Mouse (Mus musculus): ENCODE data around the gene Vwa3b. TPM values are rescaled to one million over a fixed set of nuclear protein-coding genes. Genes with fewer than 3 reads are reported as not detected.

The Vwa3b gene
- total RNA-seq (2021) = 1 to 10 TPM; 1.7 to 2.1 TPM

DNA sequence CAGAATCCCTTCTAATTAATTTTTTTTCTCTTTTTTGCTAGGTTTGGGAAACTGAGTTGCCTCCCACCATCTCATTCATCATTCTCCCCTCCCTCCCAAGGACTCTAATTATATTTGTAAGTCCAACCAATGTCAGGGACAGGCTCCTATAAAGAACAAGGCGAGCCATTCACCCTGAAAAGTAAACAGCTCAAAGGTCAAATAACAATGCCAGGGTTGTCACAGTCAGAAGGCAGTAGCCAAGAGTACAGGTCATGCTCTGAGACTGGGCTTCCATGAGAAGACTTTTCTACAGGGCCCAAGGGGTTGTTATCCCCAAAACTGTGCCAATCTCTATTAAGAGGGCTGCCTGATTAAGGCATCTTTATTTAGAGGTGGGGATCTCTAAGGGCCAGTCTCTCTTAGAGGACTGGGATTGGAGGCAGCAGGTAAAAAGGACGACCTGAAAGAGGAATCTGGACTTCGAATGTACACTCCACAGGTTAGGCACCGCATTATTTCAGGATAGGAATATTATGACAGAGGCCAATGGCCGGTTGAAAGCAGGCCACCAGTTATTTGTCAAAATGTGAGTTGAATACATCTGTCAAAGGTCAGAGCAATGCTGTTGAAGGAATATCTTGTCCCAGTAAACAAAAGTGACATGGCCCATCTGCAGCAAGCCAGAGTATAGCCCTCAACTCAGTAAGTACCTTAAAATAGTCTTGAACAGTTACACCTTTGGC, at the start of gene Vwa3b:
Gene Vwa3b (plus strand): TSS at position 635 of the 725 bp plus-strand sequence.
- intact Hi-C loops (cut with DNase I) = no loop called here
- no peak for DNase-seq (ENCODE audit: low spot score in 2 of 2)

DNA sequence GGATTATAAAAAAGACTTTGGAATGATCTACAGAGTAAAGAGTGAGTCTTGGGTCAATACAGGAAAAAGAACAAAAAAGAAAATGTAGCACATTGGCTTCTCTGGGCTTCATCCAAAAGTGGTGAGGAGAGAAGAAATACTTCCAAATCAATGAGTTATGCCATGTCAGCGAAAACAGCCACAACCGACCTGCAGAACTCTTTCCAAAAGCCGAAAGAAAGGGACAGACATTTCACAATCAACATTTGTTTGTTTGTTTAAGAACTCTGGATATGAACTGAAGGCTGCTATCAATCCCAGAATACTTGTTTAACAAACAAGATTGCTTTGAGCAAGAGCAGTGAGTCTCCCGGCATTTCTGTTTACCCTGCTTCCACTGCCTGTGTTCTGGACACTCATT, 49.6 kb upstream of the Vwa3b start:
- intact Hi-C loops (cut with DNase I) = no loop called here
- DNase-seq (ENCODE audit: low spot score in 2 of 2) = no peak

DNA sequence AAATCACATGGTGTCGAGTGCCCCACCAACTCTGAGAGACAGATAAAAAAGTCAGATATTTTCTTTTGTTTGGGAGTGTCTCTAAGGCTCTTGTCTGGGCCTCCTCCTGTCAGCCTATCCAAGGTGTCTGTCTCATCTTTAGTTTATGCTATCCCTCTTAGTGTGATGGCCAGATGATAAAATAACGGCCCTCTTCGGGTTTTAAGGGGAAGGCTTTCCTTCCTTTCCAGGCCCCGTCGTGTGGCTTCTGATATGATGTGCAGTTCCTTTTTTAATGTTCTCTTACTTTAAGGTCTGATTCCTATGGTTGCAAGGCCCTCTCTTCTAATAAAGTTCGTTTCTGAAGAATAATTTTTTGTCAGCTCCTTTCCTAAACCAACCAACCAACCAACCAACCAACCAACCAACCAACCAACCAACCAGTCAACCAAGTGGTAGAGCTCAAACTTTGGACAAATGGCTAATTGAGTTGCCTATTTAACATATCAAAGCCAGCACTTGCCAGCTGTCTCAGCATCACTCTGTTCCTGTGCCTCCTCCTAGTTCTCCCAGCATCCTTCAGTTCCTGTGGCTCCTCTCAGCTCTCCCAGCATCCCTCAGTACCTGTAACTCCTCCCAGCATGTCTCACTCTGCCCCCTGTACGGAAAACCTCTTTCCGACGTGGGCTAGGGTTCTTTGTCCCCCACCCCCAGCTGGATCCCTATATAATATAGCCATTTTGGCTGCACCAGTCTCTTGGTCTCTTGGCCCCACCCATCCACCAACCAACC, 44.0 kb upstream of the Vwa3b start:
- DNase-seq (ENCODE audit: low spot score in 2 of 2) = no peak
- intact Hi-C loops (cut with DNase I) = no loop called here

DNA sequence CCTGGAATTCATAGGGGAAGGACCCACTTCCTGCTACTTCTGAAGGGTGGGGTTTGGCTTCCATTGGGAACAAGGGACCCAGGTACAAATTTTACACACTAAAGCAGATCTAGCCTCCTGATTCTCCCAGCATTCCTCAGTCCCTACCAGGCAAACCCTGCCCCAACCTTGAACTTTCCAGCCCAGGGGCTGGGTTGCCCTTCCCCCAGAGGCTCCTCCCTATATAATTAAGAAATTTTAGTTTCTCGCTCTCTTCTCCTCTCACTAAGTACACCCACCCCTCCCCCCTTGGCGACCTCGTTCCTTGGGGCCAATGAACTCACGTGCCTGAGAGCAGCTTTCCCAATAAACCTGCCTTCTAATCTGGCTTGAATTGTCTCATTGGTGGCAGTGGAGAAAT, 42.6 kb upstream of the Vwa3b start:
- intact Hi-C loops (cut with DNase I) = no loop called here
- no peak for DNase-seq (ENCODE audit: low spot score in 2 of 2)

DNA sequence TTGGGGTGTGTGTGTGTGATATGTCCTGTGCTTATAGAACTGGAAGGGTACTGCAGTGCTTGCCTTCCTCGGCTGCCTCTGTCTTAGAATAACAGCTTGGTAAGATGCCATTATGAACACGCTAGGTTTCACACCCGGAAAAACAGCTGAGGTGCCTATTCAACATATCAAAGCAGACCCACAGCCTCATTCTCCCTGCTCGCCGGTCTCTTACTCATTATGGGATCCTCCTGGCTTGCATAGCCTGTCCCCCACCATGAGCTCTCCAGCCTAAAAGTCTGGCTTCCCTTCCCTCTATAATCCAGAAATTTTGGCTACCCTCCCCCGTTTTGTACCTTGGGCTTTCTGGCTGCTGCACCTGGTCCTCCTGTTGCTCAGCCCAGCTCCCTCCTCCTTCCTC, 42.0 kb upstream of the Vwa3b start:
- no peak for DNase-seq (ENCODE audit: low spot score in 2 of 2)
- intact Hi-C loops (cut with DNase I) = no loop called here

DNA sequence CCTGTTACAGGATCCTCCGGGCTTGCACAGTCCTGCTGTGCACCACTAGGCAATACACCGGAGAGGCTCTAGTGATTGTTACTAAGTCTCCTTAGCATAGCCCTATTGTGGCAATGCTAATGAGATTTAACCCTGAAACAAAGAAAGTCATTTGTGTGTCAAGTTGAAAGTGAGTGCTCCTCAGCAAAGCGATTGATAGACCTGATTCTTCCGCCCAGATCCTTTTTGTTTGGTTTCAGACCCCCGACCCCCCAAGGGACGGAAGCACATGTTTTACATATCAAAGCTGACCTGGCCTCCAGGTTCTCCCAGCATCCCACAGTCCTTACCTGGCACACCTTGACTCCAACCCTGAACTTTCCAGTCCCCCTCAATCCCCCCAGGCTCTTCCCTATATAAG, 40.5 kb upstream of the Vwa3b start:
- intact Hi-C loops (cut with DNase I) = no loop called here
- DNase-seq (ENCODE audit: low spot score in 2 of 2) = no peak

DNA sequence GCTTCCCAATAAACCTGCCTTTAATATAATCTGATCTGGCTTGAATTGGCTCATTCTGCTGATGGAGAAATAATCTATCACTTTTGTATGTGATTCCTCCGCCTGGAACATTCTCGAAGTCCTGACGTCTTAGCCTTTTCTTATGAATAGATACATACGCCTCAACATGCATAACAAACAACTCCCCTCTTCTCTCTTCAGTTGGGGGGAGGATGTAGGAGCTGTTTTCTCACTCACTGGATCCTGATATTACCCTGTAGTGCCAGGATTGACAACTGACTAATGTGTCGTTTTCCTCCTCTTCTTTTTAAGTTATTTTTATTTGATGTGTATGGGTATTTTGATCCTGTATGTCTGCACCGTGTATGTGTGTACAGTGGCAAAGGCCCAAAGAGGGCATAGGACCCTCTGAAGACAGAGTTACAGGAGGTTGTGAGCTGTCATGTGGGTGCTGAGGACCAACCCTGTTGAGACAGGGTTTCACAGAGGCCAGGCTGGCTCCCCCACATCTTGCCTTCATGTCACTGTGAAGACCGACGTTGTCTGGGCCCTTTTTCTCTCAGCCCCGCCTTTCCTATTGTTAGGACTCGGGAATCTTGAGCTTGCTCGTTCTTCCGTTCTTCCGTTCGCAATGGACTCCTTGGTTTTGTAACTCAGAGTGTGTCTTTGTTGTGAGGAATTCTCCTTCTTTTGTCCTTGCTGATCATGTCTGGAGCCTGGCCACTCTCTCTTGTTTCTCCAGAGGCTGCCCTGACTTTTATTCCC, 39.8 kb upstream of the Vwa3b start:
- DNase-seq (ENCODE audit: low spot score in 2 of 2) = no peak
- intact Hi-C loops (cut with DNase I) = no loop called here

DNA sequence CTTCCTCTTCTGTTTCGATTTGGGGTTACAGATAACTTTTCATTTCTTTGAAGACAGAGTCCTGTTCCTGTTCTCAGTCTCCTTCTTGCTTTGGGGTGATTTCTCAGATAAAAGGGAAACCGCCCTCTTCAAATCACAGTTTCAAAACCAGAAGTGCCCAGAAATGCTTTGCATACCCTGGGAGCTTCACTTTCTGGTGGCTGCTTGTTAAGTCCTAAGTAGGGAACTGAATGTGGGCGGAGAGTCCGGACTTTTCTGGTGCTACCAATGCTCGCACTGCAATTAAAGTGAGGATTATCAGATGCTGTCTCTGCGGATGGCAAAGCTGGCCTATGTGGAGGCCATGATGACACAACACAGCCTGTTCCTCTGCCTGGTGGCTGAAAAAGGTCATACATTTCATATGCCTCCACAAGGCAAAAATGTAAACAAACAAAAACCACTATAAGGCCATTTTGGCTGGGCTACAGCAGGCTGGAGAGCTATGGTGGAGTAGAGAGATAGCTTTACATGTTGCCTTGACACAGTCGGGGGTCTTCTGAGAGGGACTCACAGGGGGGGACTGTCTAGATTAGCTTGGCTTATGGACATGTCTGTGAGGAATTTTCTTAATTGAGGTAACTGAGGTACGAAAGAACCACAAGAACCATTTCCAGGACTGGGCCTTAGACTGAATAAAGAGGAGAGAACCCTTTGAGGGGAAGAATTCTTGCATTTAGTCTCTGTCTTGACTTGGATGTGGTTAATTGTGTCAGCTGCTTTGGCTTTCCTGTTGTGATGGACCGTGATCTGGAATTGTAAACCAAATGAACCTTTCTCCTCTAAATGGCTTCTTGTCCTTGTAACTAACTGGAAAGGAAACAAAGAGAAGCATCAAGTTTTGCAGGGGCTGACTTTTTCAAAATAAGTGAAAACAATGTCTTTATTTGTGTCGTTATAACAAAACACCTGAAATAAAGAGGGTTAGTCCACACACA, 38.9 kb upstream of the Vwa3b start:
- intact Hi-C loops (cut with DNase I) = no loop called here
- peak in 1 of 2 experiments; percentile 24 for DNase-seq (ENCODE audit: low spot score in 2 of 2)

DNA sequence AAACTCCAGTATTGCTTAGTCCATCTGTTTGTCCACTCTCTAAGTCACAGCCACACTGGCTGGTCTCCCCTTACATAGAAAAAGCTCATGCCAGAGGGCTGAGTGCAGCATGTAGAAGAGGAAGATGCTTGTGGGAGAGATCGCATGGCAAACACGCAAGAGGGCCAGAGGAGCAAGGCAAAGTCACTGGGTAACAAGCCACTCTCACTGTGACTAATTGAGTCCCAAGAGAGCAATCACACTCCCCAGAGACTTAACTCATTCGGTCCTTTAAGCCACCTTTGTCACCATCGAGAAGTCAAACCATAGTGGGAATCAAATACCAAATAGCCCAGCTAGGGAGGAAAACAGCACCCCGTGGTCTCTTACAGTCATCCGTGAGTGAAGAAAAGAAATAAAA, 38.2 kb upstream of the Vwa3b start:
- no peak for DNase-seq (ENCODE audit: low spot score in 2 of 2)
- intact Hi-C loops (cut with DNase I) = no loop called here

DNA sequence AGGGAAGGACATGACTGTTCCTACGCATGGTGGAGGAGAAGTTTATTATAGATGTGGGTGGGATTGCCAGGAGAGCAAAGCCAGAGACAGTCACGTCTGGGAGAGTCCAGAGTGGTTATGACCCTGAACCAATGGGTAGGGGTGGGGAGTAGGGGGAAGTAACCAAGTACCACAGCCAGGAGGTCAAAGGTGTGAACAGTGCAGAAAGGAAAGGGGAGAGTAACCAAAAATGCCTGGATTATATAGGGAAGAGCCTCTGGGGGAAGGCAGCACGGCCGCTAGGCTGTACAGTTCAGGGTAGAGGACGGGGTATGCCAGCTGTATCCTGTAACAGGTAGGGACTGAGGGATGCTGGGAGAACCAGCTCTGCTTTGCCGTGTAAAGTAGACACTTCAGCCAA, 37.8 kb upstream of the Vwa3b start:
- intact Hi-C loops (cut with DNase I) = no loop called here
- DNase-seq (ENCODE audit: low spot score in 2 of 2) = no peak

DNA sequence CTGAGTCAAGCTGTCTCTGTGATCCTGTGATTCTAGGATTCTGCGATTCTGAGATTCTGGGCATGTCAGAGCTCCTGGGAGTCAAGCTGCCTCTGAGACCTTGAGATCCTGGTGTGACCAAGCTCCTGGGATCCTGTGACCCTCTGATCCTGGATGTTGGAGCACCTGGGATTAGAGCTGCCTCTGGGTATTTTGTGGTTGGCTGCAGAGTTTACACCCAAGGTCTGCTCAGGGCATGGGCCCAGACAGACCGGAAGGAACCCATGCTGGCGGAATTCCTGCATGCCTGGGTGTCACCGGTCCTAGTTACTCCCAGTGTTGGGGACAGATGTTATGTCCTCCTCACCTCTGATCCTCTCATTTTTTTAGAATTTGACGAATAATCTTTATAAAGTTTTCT, 32.1 kb upstream of the Vwa3b start:
- intact Hi-C loops (cut with DNase I) = no loop called here
- no peak for DNase-seq (ENCODE audit: low spot score in 2 of 2)

DNA sequence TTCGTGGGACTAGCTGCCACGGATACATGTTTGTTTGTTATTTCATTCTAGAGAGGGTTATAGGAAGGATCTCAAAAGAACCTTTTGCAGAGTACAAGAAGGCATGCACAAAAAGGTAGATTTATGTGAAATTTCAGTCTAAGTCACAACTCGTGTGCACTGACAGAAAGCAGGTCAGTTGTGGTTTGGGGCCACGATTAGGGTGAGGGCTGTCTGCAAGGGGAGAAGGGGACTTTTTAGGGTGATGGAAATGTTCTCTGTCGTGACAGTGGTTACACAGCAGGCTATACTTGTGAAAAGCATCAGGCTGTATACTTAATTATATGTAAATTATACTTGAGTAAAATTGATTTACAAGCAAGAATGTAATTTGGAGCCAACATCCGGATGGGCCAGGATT, 30.6 kb upstream of the Vwa3b start:
- intact Hi-C loops (cut with DNase I) = no loop called here
- DNase-seq (ENCODE audit: low spot score in 2 of 2) = no peak

DNA sequence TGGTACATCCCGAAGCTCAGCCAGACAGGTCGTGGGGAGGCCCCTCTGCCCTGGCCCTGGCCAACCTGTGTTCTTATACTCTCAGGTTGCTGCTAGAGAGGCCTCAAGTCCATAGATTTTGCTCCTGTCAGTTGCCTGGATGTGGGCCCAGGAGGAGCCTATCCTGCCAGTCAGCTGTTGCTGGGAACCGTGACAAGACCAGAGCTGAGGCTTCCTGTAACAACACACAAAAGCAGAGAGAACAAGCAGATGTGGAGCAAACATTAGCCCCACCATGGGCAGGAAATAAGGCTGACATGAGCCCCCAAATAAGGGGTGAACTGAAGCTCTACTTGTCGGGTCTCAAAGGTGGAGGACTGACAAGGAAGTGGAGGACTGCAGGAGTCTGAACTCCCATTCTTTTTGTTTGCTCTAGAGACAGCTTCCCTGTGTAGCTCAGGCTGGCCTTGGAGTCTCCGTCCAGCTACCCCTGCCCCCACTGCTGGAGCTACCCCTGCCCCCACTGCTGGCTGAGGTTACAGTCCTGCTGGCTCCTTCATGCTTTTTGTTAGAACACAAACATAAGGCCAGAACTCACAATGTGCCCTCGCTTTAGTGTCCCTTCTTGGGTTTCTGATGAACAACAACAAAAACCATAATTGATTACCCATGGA, 29.7 kb upstream of the Vwa3b start:
- intact Hi-C loops (cut with DNase I) = no loop called here
- DNase-seq (ENCODE audit: low spot score in 2 of 2) = no peak

DNA sequence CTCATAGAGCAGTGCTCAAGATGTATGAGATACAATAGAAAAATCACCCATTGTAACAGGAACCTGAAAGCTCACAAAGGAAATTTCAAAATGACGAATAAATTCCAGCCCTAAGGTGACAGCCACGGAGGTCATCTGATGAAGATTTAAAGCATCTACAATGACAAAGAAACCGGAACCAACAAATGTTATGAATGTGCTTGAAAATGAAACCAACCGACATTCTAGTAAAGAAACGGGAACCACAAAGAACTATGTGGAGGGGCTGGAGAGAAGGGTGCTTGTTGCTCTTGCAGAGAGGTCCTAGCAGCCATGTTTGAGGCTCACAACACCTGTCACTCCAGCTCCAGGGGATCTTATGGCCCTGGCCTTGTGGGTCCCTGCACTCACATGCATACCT, 26.1 kb upstream of the Vwa3b start:
- DNase-seq (ENCODE audit: low spot score in 2 of 2) = no peak
- intact Hi-C loops (cut with DNase I) = no loop called here

DNA sequence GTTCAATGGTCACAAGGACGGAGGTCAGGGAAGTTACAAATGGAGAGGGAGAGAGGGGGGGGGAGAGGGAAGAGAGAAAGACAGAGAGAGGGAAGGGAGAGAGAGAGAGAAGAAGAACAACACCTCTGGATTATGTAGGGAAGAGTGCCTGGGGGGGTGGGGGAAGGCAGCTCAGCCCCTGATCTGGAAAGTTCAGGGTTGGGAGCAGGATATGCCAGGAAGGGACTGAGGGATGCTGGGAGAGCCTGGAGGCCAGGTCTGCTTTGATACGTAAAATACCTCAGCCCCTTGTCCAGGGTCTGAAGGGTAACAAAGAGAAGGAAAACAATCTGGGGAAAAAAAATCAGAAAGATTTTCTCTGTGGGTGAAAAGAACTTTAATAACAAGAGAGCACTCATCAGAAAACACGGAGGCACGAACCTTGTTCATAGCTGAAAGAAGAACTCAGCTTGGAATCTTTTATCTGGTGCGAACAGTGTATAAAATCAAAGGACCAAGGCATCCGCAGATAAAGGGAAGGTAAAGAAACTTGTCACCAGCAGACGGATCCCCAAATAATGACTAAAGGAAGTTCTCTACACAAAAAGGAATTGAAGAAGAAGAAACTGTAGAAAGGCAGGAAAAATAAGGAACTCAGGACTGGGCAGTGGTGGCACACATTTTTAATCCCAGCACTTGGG, 24.6 kb upstream of the Vwa3b start:
- intact Hi-C loops (cut with DNase I) = no loop called here
- no peak for DNase-seq (ENCODE audit: low spot score in 2 of 2)

DNA sequence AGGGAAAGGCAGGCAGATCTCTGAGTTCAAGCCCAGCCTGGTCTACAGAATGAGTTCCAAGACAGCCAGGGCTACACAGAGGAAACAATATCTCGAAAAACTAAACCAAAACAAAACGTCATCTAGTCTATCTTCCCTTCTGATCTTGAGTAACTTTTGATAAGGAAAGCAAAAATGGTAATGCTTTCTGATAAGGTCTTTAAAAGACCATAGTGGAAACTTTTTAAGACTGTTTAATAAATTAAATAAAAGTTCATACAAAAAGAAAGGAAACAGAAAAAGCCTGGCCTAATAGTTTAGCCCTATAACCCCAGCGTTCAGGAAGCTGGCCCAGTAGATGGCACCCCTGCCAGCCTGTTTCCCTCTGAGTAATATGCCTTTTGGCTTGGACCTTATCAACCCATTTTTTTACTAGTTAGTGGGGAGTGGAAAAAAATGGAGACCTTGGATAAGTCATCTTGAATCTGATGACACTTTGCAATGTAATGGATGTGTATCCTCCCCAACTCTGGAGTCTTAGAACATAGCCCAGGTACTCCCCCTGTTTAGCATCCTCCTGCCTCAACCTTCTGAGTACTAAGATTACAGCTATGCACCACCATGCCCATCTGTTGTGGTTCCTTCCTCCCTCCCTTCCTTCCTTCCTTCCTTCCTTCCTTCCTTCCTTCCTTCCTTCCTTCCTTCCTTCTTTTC, 23.9 kb upstream of the Vwa3b start:
- intact Hi-C loops (cut with DNase I) = no loop called here
- no peak for DNase-seq (ENCODE audit: low spot score in 2 of 2)

DNA sequence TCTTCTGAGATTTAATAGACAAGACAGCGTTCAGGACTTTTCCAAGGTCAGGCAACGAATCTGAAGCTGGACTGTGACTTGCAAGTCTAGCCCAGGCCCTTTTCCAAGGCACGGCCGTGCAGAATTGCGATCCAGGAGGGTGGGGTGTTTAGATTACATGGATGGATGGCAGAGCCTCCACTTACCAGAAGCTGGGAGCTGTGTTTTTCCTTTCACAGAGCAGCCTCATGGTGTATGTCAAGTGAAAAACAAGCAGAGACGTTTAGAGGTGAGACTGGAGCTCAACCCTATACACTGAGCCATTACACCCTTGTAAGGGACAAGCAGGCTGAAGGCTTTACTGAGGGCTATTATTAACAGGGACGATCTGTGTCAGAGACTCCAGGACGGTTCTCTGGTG, 21.9 kb upstream of the Vwa3b start:
- intact Hi-C loops (cut with DNase I) = no loop called here
- no peak for DNase-seq (ENCODE audit: low spot score in 2 of 2)

DNA sequence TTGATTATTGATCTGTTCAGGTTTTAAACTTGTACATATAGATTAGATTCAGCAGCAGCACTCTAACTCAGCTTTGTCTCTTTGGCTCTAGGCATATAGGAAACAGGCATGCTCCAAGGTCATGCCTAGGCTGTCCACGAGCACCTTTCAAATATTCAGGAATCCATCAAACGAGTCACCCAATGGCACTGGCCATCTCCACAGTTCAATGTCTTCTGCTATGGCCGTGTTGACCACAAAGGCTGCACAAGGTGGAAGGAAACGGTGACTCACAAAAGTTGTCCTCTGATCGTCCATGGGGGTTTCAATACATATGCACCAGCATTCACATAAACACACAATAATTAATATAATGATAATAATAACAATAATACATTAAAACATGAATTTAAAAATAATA, 21.4 kb upstream of the Vwa3b start:
- intact Hi-C loops (cut with DNase I) = no loop called here
- no peak for DNase-seq (ENCODE audit: low spot score in 2 of 2)

Measured in left cerebral cortex, postnatal 25 days (tissue).